Comparison of ENCODE assay signal across 10 mouse cellular contexts in the genomic region with DNA sequence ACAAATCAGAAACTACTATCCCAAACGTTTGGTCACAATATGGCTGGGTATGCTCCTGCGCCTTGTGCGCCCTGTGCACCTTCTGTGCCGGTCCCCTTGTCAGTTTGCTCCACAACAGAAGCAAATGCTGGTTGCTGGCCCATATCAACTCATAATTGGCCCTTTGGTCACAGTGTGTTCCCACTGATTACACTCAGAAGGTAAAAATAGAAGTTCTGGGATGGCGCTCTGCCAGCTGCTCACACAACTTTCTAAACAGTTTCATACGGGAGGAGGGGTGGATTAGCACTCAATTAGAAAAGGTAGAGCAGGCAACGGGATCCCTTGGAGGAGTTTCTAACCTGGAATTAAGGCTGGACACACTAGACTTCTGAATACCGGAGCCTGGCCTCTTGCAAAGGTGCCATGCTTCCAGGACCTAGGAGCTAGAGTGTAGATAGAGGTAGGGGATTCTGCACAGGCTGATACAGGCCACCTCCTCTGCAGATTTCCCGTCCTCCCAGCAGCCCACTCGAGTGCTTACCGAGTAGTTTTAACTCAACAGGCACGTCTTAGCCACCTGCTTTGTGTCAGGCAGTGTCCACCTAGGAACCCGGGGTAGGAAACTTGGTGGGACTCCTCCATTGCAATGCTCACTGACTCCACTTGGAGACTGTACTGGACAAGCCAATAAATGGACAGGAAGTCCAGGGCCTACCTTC. TPM values are rescaled to one million over a fixed set of nuclear protein-coding genes. Genes with fewer than 3 reads are reported as not detected.
DNase-seq lines count a peak whose midpoint lies in the region; ATAC-seq lines count a peak whose summit lies in the region.
"Had no signal": no experiment of that assay in that cellular context is flagged by ENCODE, and none has a peak within 500 bp of the region (broad histone marks: within the 10 kb centered on the region; RNA-seq: fewer than 3 reads in every experiment).

No protein-coding gene starts in this region.

- no peak overlapping the region for H3K9ac ChIP-seq in forebrain, embryonic 12.5 days
- H3K9ac ChIP-seq: limb, embryonic 13.5 days had no signal

- DNase-seq in NIH3T3 (ENCODE audit: low read depth) = peak; percentile 64
- DNase-seq in heart, postnatal 14 days = peak; percentile 81
- DNase-seq in lung, postnatal 10 days = peak; percentile 73
- no peak for DNase-seq in layer of hippocampus, postnatal 36 days
- DNase-seq in thymus, postnatal 4 days = no peak
- no peak for DNase-seq in left cerebral cortex, adult 11 months (ENCODE audit: low spot score)

- no peaks in the 10 kb centered on the region for H3K9me3 ChIP-seq in forebrain, embryonic 12.5 days
- H3K9me3 ChIP-seq: limb, embryonic 13.5 days had no signal

- peak; percentile 91 for ATAC-seq in common myeloid progenitor, adult 5-6 weeks (replicated peaks; ENCODE audit: low read depth, poor library complexity, severe bottlenecking)
- ATAC-seq in forebrain, embryonic 12.5 days (ENCODE audit: low FRiP score) = no peak

- intact Hi-C loops in heart, postnatal 14 days (cut with DNase I) = loop anchor here (2.0 kb wide), 1 partner anchor 38 kb away; no protein-coding TSS in a partner anchor

- H3K27ac ChIP-seq in forebrain, embryonic 12.5 days = no peak overlapping the region
- H3K27ac ChIP-seq: limb, embryonic 13.5 days had no signal

- no peaks in the 10 kb centered on the region for H3K36me3 ChIP-seq in forebrain, embryonic 12.5 days (replicated peaks)
- H3K36me3 ChIP-seq: limb, embryonic 13.5 days had no signal

- no peak overlapping the region for H3K4me2 ChIP-seq in forebrain, embryonic 12.5 days
- H3K4me2 ChIP-seq: limb, embryonic 13.5 days had no signal

- no peaks in the 10 kb centered on the region for H3K27me3 ChIP-seq in forebrain, embryonic 12.5 days
- H3K27me3 ChIP-seq: limb, embryonic 13.5 days had no signal

- H3K4me1 ChIP-seq in forebrain, embryonic 12.5 days = no peaks in the 10 kb centered on the region

- WGBS in forebrain, embryonic 12.5 days = 85% methylated on average over 13 of the region's 13 CpGs

- H3K4me3 ChIP-seq in forebrain, embryonic 12.5 days (replicated peaks) = no peak overlapping the region
- H3K4me3 ChIP-seq: erythroblast, embryonic 14.5 days; limb, embryonic 13.5 days had no signal

RNA-seq across cellular contexts. Expression of a gene that starts 16.4 kb away (rescaled TPM):
- 7.1 and 12.2 TPM in 2 replicates for total RNA-seq in common myeloid progenitor, adult 5-6 weeks (2017)
- 100 to 1,000 TPM in 1 of 2 experiments, 10 to 100 TPM in 1; 89.4 to 100 TPM for total RNA-seq in heart, postnatal 14 days (2021)
- polyA plus RNA-seq in forebrain, embryonic 12.5 days (2016; fragmentation: Nextera tagmentation; extraction: Ambion mirVana) = 29.7 and 32.9 TPM in 2 replicates
- total RNA-seq in layer of hippocampus, postnatal 36 days (2021) = 100 to 1,000 TPM; 435 to 445 TPM

RNA-seq across cellular contexts. Expression of a gene that starts 39.6 kb away (rescaled TPM):
- 29.9 and 32.5 TPM in 2 replicates for total RNA-seq in common myeloid progenitor, adult 5-6 weeks (2017)
- 10 to 100 TPM; 28.5 to 30.5 TPM for total RNA-seq in heart, postnatal 14 days (2021)
- polyA plus RNA-seq in forebrain, embryonic 12.5 days (2016; fragmentation: Nextera tagmentation; extraction: Ambion mirVana) = 4.1 and 6.1 TPM in 2 replicates
- total RNA-seq in layer of hippocampus, postnatal 36 days (2021) = 1 to 10 TPM; 4.8 to 6.0 TPM
- polyA plus RNA-seq: erythroblast, embryonic 14.5 days had no signal

Comparison
In these comparisons a context has a peak if more than half of its experiments do, and no peak if none do; other contexts are left out.
1. DNase-seq: peak in NIH3T3 (single experiment), heart, postnatal 14 days (2 of 2) and lung, postnatal 10 days (single experiment); none in layer of hippocampus, postnatal 36 days (0 of 2), thymus, postnatal 4 days (single experiment) and left cerebral cortex, adult 11 months (single experiment).
2. RNA of a gene that starts 16.4 kb away (total RNA-seq): 435 to 445 TPM in layer of hippocampus, postnatal 36 days; 89.4 to 100 TPM in heart, postnatal 14 days and 7.1 to 12.2 TPM in common myeloid progenitor, adult 5-6 weeks; every median in the first group is over 4 times any median in the second.